Mouse (Mus musculus) bone marrow, adult 2 months (tissue): ENCODE results near the gene Setd2. TPM values are rescaled to one million over a fixed set of nuclear protein-coding genes. Genes with fewer than 3 reads are reported as not detected.

Experiments
- H3K27ac ChIP-seq: fragments of 200-500 bp; 2 replicates; pipeline ENCODE4 v1.5.1; 2012; ENCODE audit warnings: low read depth, mild to moderate bottlenecking, control low read depth, inconsistent platforms, low read length; ENCODE audit not compliant: control insufficient read depth, poor library complexity, insufficient read depth
- H3K4me1 ChIP-seq: fragments of 200-500 bp; 2 replicates; pipeline ENCODE4 v1.6.1; 2011; ENCODE audit warnings: low read length; ENCODE audit not compliant: control insufficient read depth, insufficient read depth
- H3K4me3 ChIP-seq: fragments of 200-500 bp; replicated peaks from 2 replicates; pipeline ENCODE3; 2011; ENCODE audit warnings: mild to moderate bottlenecking, low read depth, low read length, control low read depth; ENCODE audit not compliant: control insufficient read depth
- CTCF ChIP-seq: fragments of 200-500 bp; IDR thresholded peaks from 2 replicates; pipeline ENCODE4 v1.5.1; 2011; ENCODE audit warnings: low read length, control low read depth; ENCODE audit not compliant: control insufficient read depth, insufficient read depth
- POLR2A ChIP-seq: fragments of 200-500 bp; IDR thresholded peaks from 2 replicates; pipeline ENCODE4 v1.6.1; 2011; ENCODE audit warnings: low read depth, mild to moderate bottlenecking, control low read depth, low read length, borderline replicate concordance; ENCODE audit not compliant: control insufficient read depth
- WGBS: fragments of 180-500 bp; shearing (Covaris S2); methylation state at CpG from one replicate; pipeline ENCODE4 v1.1.7; 2018; 5-methylcytosine and 5-hydroxymethylcytosine counted together
- polyA plus RNA-seq: library from polyadenylated mRNA; stranded (reverse); fragments of >200 nt; gene quantifications from 2 replicates; pipeline ENCODE4 v1.2.4, GENCODE M21; 2011; ENCODE audit warnings: low replicate concordance; ENCODE audit not compliant: missing spikeins, insufficient read depth, insufficient read length

Gene Setd2
- polyA plus RNA-seq, 1 experiment = 65.9 TPM

DNA sequence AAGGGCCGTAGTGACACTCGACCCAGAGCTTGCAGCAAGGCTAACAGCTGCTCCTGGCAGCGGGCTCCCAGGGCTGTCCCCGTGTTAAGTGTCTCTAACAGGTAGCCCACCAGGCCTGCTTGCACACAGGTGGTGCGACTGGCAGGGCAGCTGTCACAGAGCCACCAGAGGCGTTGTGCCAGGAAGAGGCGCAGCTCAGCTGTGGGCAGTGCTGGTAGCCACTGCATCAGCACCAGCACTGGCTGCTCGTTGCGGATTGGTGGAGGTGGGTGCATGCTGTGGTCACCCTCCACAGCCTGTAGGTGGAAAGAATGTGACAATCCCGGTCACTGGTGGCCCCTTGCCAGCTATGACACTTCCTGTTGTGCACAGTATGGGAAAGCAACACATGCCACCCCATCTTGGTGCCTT is 106.2 kb downstream of the Setd2 start:
- H3K4me3 ChIP-seq = no peak overlapping the region
- no peaks in the 10 kb centered on the region; the same call in 1 of the 2 replicates for H3K4me1 ChIP-seq
- 76% methylated on average over 10 of the region's 10 CpGs for WGBS
- H3K27ac ChIP-seq = no peak overlapping the region
- TF ChIP-seq CTCF (no peak), POLR2A (no peak)

DNA sequence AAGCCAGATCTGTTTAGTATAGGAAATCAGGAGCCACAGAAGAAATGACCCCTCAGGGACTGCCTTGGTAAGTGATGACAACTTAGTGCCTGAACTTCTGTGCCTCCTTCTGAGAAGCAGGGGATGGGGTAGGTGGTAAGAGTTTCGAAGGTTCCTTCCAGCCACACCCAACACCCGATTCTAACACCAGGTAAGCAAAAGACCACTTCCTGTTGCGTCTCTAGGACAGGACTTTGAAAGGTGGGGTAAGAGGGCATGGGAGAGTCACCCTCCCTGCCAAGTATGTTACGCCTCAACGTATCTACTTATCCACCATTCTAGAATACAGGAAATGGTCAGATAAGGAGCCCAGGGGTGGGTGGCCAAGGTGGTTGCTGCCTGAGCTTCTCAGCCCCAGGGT is 108.6 kb downstream of the Setd2 start:
- Histone ChIP-seq H3K4me1 (peaks cover 4% of the 10 kb centered on the region; the same call in 1 of the 2 replicates), H3K4me3 (no peak overlapping the region), H3K27ac (peak overlapping the region; percentile 9; the same call in 1 of the 2 replicates)
- TF ChIP-seq CTCF (no peak), POLR2A (no peak)
- WGBS = 34% methylated on average over 5 of the region's 5 CpGs

DNA sequence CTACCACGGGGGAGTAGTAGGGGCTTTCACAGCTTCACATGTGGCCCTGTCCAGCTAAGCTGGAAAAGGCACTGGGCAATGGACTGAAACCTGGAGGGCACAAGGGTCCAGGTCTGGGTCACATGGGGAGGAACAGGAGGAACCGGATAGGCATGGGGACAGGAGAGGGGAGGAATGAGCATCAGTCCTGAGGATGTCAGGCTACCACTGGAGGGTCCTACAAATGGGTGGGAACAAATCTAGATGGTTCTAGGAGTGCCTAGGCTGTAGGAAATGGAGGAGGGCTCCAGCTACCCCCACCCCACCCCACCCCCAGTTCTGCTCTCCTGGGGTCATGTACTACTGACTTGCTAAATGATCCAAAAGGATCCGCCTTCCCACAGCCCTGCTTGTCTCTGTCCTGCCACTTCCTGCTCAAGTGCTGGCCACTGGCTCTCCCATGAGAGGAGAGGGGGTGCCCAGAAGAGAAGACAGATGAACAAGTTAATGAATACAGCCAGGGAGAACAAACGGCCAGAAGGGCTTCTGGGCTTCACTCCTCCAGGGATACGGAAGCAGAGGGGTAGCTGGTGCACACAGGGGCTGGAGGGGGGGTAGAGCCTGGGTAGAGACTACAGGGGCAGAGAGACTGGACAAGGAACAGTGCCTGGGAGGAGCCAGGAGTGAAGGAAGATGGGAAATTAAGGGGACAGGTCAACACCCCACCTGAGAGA is 110.6 kb downstream of the Setd2 start:
- TF ChIP-seq CTCF (no peak), POLR2A (no peak)
- peak overlapping the region; percentile 31 for H3K4me3 ChIP-seq
- H3K27ac ChIP-seq = no peak overlapping the region
- H3K4me1 ChIP-seq = peaks cover 8% of the 10 kb centered on the region; the same call in 1 of the 2 replicates
- 60% methylated on average over 5 of the region's 5 CpGs for WGBS

DNA sequence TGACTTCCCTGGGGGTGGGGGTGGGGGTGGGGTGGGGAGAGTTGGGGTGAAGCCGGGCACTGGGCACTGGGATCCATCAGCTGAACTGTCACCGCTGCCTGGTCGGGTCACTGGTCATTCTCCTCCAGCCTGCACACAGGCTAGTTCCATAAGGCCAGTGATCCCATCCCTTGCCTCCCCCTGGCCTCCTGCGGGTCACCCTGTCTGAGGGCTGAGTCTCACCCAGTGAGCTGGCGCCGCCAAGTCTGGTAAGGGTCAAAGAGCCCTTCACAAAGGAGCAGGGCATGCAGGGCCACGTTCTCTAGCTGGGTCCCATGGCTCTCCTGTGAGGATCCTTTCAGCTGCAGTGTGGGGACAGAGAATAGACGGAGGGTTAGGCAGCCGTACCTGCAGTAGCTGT is 111.4 kb downstream of the Setd2 start:
- 69% methylated on average over 9 of the region's 9 CpGs for WGBS
- peaks cover 10% of the 10 kb centered on the region; the same call in 1 of the 2 replicates for H3K4me1 ChIP-seq
- TF ChIP-seq CTCF (no peak), POLR2A (no peak)
- no peak overlapping the region for H3K27ac ChIP-seq
- H3K4me3 ChIP-seq = peak overlapping the region; percentile 18

DNA sequence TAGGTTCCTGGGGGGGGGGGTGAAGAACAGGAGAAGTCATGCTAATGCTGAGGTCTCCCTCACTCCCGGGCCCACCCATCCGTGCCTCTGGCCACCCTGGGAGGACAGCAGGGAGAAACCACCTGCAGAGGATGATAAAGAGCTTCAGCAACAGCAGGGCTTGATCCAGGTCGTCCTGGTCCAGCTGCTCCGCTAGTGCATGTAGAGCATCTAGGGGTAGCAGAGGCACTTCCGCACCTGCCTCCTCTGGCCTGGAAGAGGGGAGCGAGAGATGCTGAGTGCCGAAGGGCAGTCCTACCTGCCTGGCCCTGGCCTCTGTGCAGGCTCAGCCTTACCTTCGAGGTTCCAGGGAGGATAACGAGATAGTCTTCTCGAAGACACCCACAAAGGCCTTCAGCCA is 111.9 kb downstream of the Setd2 start:
- Histone ChIP-seq H3K4me1 (peaks cover 10% of the 10 kb centered on the region; the same call in 1 of the 2 replicates), H3K4me3 (peak overlapping the region; percentile 40), H3K27ac (no peak overlapping the region)
- TF ChIP-seq POLR2A = no peak
- TF ChIP-seq CTCF = no peak
- WGBS = 67% methylated on average over 10 of the region's 10 CpGs

DNA sequence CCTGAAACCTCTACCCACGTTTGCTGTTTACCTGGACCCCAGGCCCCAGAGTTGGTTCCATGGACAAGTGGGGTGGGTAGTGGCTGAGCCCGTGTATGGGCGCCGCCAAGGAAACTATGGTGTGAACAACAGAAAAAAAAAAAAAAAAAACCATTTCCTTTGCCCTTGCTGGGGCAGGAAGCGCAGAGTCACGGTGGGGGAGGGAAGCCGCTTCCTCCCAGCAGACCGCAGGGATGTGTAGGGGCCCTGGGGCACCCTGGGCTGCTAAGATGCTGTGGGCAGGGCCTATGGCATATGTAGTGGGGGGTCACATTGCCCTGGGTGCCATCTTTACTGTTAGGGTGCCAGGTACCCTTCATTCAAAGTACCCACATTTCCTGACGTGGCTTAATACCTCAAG is 112.8 kb downstream of the Setd2 start:
- Histone ChIP-seq H3K27ac (peak overlapping the region; percentile 85), H3K4me3 (peak overlapping the region; percentile 76), H3K4me1 (peaks cover 10% of the 10 kb centered on the region; the same call in 1 of the 2 replicates)
- TF ChIP-seq CTCF (no peak), POLR2A (no peak; the same call in 1 of the 2 replicates)
- 4% methylated on average over 9 of the region's 9 CpGs for WGBS

DNA sequence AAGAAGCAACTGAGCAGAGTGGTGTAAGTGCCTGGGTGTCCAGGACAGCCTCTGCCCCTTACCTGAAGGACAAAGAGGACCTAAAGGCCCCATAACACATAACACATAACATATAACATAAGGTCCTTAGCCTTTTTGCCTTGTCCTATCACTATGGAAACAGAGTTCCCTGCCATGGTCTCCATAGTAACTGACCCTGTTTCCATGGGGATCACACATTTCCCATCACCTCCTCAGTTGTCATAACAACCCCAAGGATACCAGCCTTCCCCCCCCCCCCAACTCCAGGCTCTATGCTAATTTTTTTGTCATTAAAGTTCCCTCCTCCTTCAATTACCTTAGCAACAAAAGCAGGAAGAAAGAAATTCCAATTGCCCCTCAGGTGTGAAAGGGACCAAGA is 117.4 kb downstream of the Setd2 start:
- TF ChIP-seq POLR2A = no peak
- TF ChIP-seq CTCF = no peak
- peaks cover 12% of the 10 kb centered on the region for H3K4me1 ChIP-seq
- H3K4me3 ChIP-seq = no peak overlapping the region
- no peak overlapping the region for H3K27ac ChIP-seq

DNA sequence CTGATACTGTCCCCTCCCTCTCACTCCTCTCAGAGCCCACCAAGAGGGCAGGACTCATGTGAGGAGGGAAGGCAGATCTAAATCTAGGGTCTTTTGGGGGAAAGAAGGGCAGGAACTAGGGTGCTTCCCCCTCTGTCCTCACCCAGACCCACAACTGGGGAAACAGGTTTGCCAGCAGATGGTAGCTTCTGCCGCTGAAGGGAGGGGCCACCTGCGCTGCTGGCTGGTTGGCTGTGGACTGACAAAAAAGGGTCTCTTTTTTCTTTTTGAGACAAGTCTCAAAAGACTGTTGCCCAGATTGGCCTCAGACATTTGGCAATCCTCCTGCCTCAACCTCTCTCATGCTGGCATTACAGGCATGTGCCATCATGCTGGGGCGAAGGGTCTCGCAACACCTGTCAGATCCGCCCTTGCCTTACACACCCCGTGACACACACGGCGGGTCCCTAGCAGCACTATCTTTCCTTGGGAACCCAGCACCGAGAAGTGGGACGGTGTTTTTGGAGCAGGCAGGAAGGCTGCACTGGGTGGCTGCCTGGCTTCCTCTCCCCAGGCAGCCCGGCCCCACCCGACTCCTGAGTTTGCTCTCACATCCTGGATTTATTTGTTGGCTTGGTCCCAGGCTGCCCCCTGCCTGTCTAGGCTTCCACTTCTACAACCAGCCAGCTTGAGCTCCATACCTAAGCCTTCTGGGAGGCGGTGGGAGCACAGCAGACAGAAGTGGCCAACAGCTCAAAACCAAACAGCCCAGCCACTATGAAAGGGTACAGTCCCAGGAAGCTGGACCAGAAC is 119.7 kb downstream of the Setd2 start:
- peak overlapping the region; percentile 77 for H3K4me3 ChIP-seq
- H3K27ac ChIP-seq = peak overlapping the region; percentile 73
- WGBS = 1% methylated on average over 13 of the region's 13 CpGs
- peak; percentile 23; the same call in 1 of the 2 replicates for TF ChIP-seq CTCF
- TF ChIP-seq POLR2A = 0 out of 2 replicates have a peak, but pooled peaks have one; percentile 27
- peaks cover 9% of the 10 kb centered on the region for H3K4me1 ChIP-seq
